Mouse (Mus musculus) G1E (cell line): ENCODE data around the gene Bex6.

Experiments used
- CTCF ChIP-seq: IDR thresholded peaks from 2 replicates; pipeline ENCODE4 v1.5.1; 2012; ENCODE audit warnings: low read depth, low read length, inconsistent platforms, mixed read lengths
- TAL1 ChIP-seq: conservative IDR thresholded peaks from 2 replicates; pipeline ENCODE4 v1.6.1; 2012; ENCODE audit warnings: low read depth, low read length, inconsistent platforms, mixed read lengths

GRCm38 (mm10) chr16:32165281-32165821 lies 14.3 kb upstream of the Bex6 start, which contains the start of gene Nrros:
- TF ChIP-seq CTCF: no peak
- TF ChIP-seq TAL1: no peak
